Comparison of ENCODE assay signal across 26 mouse cellular contexts in the genomic region with DNA sequence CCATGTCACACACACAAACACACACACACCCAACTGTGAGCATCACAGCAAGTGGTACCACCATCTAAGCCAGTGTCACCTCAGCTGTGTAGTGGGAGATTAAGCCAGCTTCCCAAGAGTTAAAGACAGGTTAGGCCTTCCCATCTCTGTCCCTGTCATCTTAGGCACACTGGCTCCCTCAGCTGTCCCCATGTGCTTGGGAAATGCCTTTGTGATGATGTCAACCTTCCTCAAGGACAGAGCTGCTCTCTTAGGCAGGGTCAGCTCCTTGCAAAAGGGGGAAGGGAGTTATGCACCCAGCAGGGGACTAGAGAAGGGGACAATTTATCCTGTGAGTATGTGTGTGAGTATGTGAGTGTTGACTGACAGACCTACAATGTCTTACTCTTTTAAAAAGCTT. TPM values are rescaled to one million over a fixed set of nuclear protein-coding genes. Genes with fewer than 3 reads are reported as not detected.
DNase-seq lines count a peak whose midpoint lies in the region; ATAC-seq lines count a peak whose summit lies in the region.
"Had no signal": no experiment of that assay in that cellular context is flagged by ENCODE, and none has a peak within 500 bp of the region (broad histone marks: within the 10 kb centered on the region; RNA-seq: fewer than 3 reads in every experiment).

No protein-coding gene starts in this region.

- peaks cover 88% of the 10 kb centered on the region for H3K4me1 ChIP-seq in heart, embryonic 10.5 days
- H3K4me1 ChIP-seq in lung, embryonic 16.5 days (replicated peaks; ENCODE audit: control insufficient read depth, insufficient read depth, low read length): peaks cover 34% of the 10 kb centered on the region
- H3K4me1 ChIP-seq in embryonic facial prominence, embryonic 10.5 days: peaks cover 55% of the 10 kb centered on the region
- H3K4me1 ChIP-seq: midbrain, embryonic 13.5 days had no signal

- no peaks in the 10 kb centered on the region for H3K36me3 ChIP-seq in heart, embryonic 10.5 days
- H3K36me3 ChIP-seq in lung, embryonic 16.5 days (ENCODE audit: control insufficient read depth, insufficient read depth, low read length): no peaks in the 10 kb centered on the region
- no peaks in the 10 kb centered on the region for H3K36me3 ChIP-seq in embryonic facial prominence, embryonic 10.5 days (replicated peaks)
- H3K36me3 ChIP-seq: embryonic facial prominence, embryonic 13.5 days; forebrain, embryonic 10.5 days; kidney, embryonic 15.5 days; liver, embryonic 13.5 days; midbrain, embryonic 13.5 days had no signal

- DNase-seq in heart, embryonic 10.5 days (ENCODE audit: low spot score): no peak
- DNase-seq in heart, postnatal 10 days: no peak
- no peak for DNase-seq in lung, postnatal 36 days
- peak; percentile 42 for DNase-seq in adrenal gland, postnatal 10 days
- DNase-seq in embryonic facial prominence, embryonic 10.5 days (ENCODE audit: low spot score): no peak
- no peak for DNase-seq in left cerebral cortex, postnatal 25 days (ENCODE audit: low spot score in 2 of 2)
- DNase-seq in gastrocnemius, postnatal 36 days: no peak
- DNase-seq: B cell, adult 2 months; cerebellum, adult 8-10 months; cerebellum, postnatal 25 days; embryo, embryonic 11 days; gastrocnemius, adult 2 months; kidney, adult 18-20 months; left cerebral cortex, postnatal 4 days; liver, embryonic 13.5 days; lung, adult 18-20 months; thymus, adult 2 months had no signal

- peaks cover 19% of the 10 kb centered on the region; the same call in 1 of the 2 replicates for H3K27me3 ChIP-seq in heart, embryonic 10.5 days (ENCODE audit: insufficient read depth, poor library complexity, severe bottlenecking)
- H3K27me3 ChIP-seq in lung, embryonic 16.5 days (ENCODE audit: control insufficient read depth, insufficient read depth, low read depth, low read length): no peaks in the 10 kb centered on the region; the same call in 1 of the 2 replicates
- no peaks in the 10 kb centered on the region for H3K27me3 ChIP-seq in embryonic facial prominence, embryonic 10.5 days (replicated peaks; ENCODE audit: low read depth, poor library complexity, severe bottlenecking)
- H3K27me3 ChIP-seq: embryonic facial prominence, embryonic 13.5 days; kidney, embryonic 15.5 days; liver, embryonic 13.5 days; midbrain, embryonic 13.5 days had no signal

- no peaks in the 10 kb centered on the region for H3K9me3 ChIP-seq in heart, embryonic 10.5 days
- no peaks in the 10 kb centered on the region for H3K9me3 ChIP-seq in lung, embryonic 16.5 days (ENCODE audit: control insufficient read depth, low read length)
- H3K9me3 ChIP-seq in embryonic facial prominence, embryonic 10.5 days: no peaks in the 10 kb centered on the region
- H3K9me3 ChIP-seq: embryonic facial prominence, embryonic 13.5 days; forebrain, embryonic 10.5 days; kidney, embryonic 15.5 days; liver, embryonic 13.5 days; midbrain, embryonic 13.5 days had no signal

- no peak overlapping the region for H3K4me2 ChIP-seq in lung, embryonic 16.5 days (ENCODE audit: low read depth, low read length)
- H3K4me2 ChIP-seq: embryonic facial prominence, embryonic 13.5 days; kidney, embryonic 15.5 days; liver, embryonic 13.5 days; midbrain, embryonic 13.5 days had no signal

- H3K9ac ChIP-seq in lung, embryonic 16.5 days (ENCODE audit: low read length): no peak overlapping the region
- H3K9ac ChIP-seq: embryonic facial prominence, embryonic 13.5 days; kidney, embryonic 15.5 days; liver, embryonic 13.5 days; midbrain, embryonic 13.5 days had no signal

- H3K4me3 ChIP-seq in heart, embryonic 10.5 days: no peak overlapping the region
- no peak overlapping the region for H3K4me3 ChIP-seq in lung, embryonic 16.5 days (ENCODE audit: low read length)
- no peak overlapping the region for H3K4me3 ChIP-seq in embryonic facial prominence, embryonic 10.5 days
- H3K4me3 ChIP-seq: embryonic facial prominence, embryonic 13.5 days; forebrain, embryonic 10.5 days; gastrocnemius, adult 2 months; kidney, embryonic 15.5 days; liver, embryonic 13.5 days; midbrain, embryonic 13.5 days had no signal

- peak overlapping the region; percentile 53 for H3K27ac ChIP-seq in heart, embryonic 10.5 days
- no peak overlapping the region for H3K27ac ChIP-seq in lung, embryonic 16.5 days (ENCODE audit: low read length)
- H3K27ac ChIP-seq in embryonic facial prominence, embryonic 10.5 days (replicated peaks): 0 out of 2 replicates have a peak overlapping the region, but pooled peaks have one; percentile 6
- H3K27ac ChIP-seq: embryonic facial prominence, embryonic 13.5 days; forebrain, embryonic 10.5 days; gastrocnemius, adult 2 months; kidney, embryonic 15.5 days; liver, embryonic 13.5 days; macrophage; midbrain, embryonic 13.5 days had no signal

- intact Hi-C loops in heart, postnatal 10 days (cut with DNase I): no loop called here
- intact Hi-C loops in left cerebral cortex, postnatal 25 days (cut with DNase I): no loop called here
- intact Hi-C loops in gastrocnemius, postnatal 36 days (cut with DNase I): no loop called here

- 0 out of 2 replicates have a peak, but pooled peaks have one; percentile 39 for ATAC-seq in lung, embryonic 16.5 days (ENCODE audit: low read depth)
- ATAC-seq: forebrain, embryonic 16.5 days; hindbrain, embryonic 16.5 days; midbrain, embryonic 13.5 days had no signal

RNA-seq across cellular contexts. Expression of gene Htra3, which starts 9.8 kb away (rescaled TPM):
- 4.6 and 7.2 TPM in 2 replicates for polyA plus RNA-seq in heart, embryonic 10.5 days (2016; fragmentation: Nextera tagmentation; extraction: Ambion mirVana)
- total RNA-seq in heart, postnatal 10 days (2021): 10 to 100 TPM; 69.0 to 86.6 TPM
- 36.9 and 37.9 TPM in 2 replicates for polyA plus RNA-seq in lung, embryonic 16.5 days (2015; fragmentation: Nextera tagmentation; extraction: Ambion mirVana)
- 10 to 100 TPM; 51.0 to 61.0 TPM for total RNA-seq in adrenal gland, postnatal 10 days (2021)
- 4.2 and 5.4 TPM in 2 replicates for polyA plus RNA-seq in embryonic facial prominence, embryonic 10.5 days (2016; fragmentation: Nextera tagmentation; extraction: Ambion mirVana)
- 1 to 10 TPM; 6.4 to 7.4 TPM for total RNA-seq in left cerebral cortex, postnatal 25 days (2021)
- total RNA-seq in gastrocnemius, postnatal 36 days (2021): 10 to 100 TPM; 39.4 to 40.5 TPM
- total RNA-seq: megakaryocyte-erythroid progenitor cell, adult 5-6 weeks had no signal

RNA-seq across cellular contexts. Expression of gene Sh3tc1, which starts 50.4 kb away (rescaled TPM):
- polyA plus RNA-seq in heart, embryonic 10.5 days (2016; fragmentation: Nextera tagmentation; extraction: Ambion mirVana): 7.8 and 13.1 TPM in 2 replicates
- 10 to 100 TPM; 14.7 to 17.4 TPM for total RNA-seq in heart, postnatal 10 days (2021)
- polyA plus RNA-seq in lung, embryonic 16.5 days (2015; fragmentation: Nextera tagmentation; extraction: Ambion mirVana): 15.3 and 16.8 TPM in 2 replicates
- total RNA-seq in adrenal gland, postnatal 10 days (2021): 10 to 100 TPM in 1 of 2 experiments, 1 to 10 TPM in 1; 9.5 to 17.6 TPM
- polyA plus RNA-seq in embryonic facial prominence, embryonic 10.5 days (2016; fragmentation: Nextera tagmentation; extraction: Ambion mirVana): 3.7 and 4.3 TPM in 2 replicates
- 1 to 10 TPM; 2.7 to 3.0 TPM for total RNA-seq in left cerebral cortex, postnatal 25 days (2021)
- 1 to 10 TPM; 2.0 to 3.2 TPM for total RNA-seq in gastrocnemius, postnatal 36 days (2021)
- total RNA-seq: megakaryocyte-erythroid progenitor cell, adult 5-6 weeks had no signal

Comparison
In these comparisons a context has a peak if more than half of its experiments do, and no peak if none do; other contexts are left out.
1. RNA of gene Htra3, which starts 9.8 kb away (total RNA-seq): 69.0 to 86.6 TPM in heart, postnatal 10 days, 51.0 to 61.0 TPM in adrenal gland, postnatal 10 days and 39.4 to 40.5 TPM in gastrocnemius, postnatal 36 days; 6.4 to 7.4 TPM in left cerebral cortex, postnatal 25 days; every median in the first group is over 4 times any median in the second.